Mouse (Mus musculus) stomach, embryonic 14.5 days (tissue): ENCODE results near the gene Ube2e1. TPM values are rescaled to one million over a fixed set of nuclear protein-coding genes. Genes with fewer than 3 reads are reported as not detected.
"Not testable (repeated sequence)": the region's sequence is repeated elsewhere in the genome, so short reads cannot be mapped to it uniquely, and the experiment has no call there.

Source experiments
- ATAC-seq: fragments of 200-750 bp; cut with Nextera tagmentation; 2 replicates; pipeline ENCODE4 v1.8.0; 2017; ENCODE audit warnings: low read depth, moderate TSS enrichment; ENCODE audit not compliant: insufficient number of reproducible peaks, insufficient read depth, low FRiP score
- H3K27ac ChIP-seq: fragments of 300-500 bp; sonication (generic); 2 replicates; pipeline ENCODE4 v1.5.1; 2014; ENCODE audit warnings: mild to moderate bottlenecking, low read length, moderate library complexity, mixed read lengths
- H3K27me3 ChIP-seq: fragments of 300-500 bp; sonication (generic); 2 replicates; pipeline ENCODE4 v1.6.1; 2014; ENCODE audit warnings: low read length, control low read depth, mixed read lengths; ENCODE audit not compliant: control insufficient read depth, insufficient read depth
- H3K36me3 ChIP-seq: fragments of 300-500 bp; sonication (generic); 2 replicates; pipeline ENCODE4 v1.6.1; 2014; ENCODE audit warnings: mild to moderate bottlenecking, control low read depth, low read length, moderate library complexity, mixed read lengths; ENCODE audit not compliant: control insufficient read depth, insufficient read depth
- H3K4me1 ChIP-seq: fragments of 300-500 bp; sonication (generic); 2 replicates; pipeline ENCODE4 v1.6.1; 2014; ENCODE audit warnings: low read length, control low read depth, mixed read lengths; ENCODE audit not compliant: control insufficient read depth, insufficient read depth
- H3K4me2 ChIP-seq: fragments of 300-500 bp; sonication (generic); replicated peaks from 2 replicates; pipeline ENCODE4 v1.6.1; 2014; ENCODE audit warnings: low read depth, low read length, control low read depth
- H3K4me3 ChIP-seq: fragments of 300-500 bp; sonication (generic); 2 replicates; pipeline ENCODE4 v1.5.1; 2014; ENCODE audit warnings: low read depth, low read length, control low read depth
- H3K9ac ChIP-seq: fragments of 300-500 bp; sonication (generic); replicated peaks from 2 replicates; pipeline ENCODE4 v1.6.1; 2014; ENCODE audit warnings: low read depth, mild to moderate bottlenecking, control low read depth, low read length, moderate library complexity, mixed read lengths
- H3K9me3 ChIP-seq: fragments of 300-500 bp; sonication (generic); 2 replicates; pipeline ENCODE4 v1.6.1; 2016; ENCODE audit warnings: low read depth, low read length, control low read depth; ENCODE audit not compliant: control insufficient read depth
- WGBS: fragments of 180-500 bp; shearing (Covaris S2); extraction: QIAGEN DNeasy Blood & Tissue Kit; methylation state at CpG from one replicate; pipeline ENCODE4 v1.1.7; 2014; 5-methylcytosine and 5-hydroxymethylcytosine counted together
- polyA plus RNA-seq: library from polyadenylated mRNA; unstranded; fragments of >200 nt; fragmentation: Nextera tagmentation; extraction: Ambion mirVana; gene quantifications from 2 replicates; pipeline ENCODE4 v1.2.1, GENCODE M21; 2014

Gene Ube2e1
- polyA plus RNA-seq, 1 experiment from 2014 or later = 54.3 TPM

GRCm38 (mm10) chr14:18242638-18243130 is 89.0 kb downstream of the Ube2e1 start:
- H3K27me3 ChIP-seq = no peaks in the 10 kb centered on the region
- no peaks in the 10 kb centered on the region for H3K9me3 ChIP-seq

DNA sequence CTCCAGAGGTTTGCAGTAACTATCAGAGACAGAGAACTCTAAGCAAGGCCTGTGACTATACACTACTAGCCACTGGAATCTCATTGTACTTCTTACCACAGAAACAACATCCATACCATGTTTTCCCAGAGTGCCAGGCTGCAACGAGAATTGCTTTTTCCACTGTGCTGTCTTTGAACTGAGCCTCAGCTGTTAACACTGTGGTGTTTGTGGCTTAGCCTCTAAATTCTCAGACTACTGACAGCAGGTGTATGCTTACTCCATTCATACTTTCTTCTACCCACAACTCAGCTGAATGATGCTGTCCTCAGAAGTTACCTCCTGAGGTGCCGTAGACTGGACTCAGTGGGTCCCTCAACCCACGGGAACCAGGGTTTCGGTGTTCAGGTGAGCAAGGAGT is 89.9 kb downstream of the Ube2e1 start:
- Histone ChIP-seq H3K4me1 (no peaks in the 10 kb centered on the region), H3K27me3 (no peaks in the 10 kb centered on the region), H3K9me3 (no peaks in the 10 kb centered on the region), H3K36me3 (no peaks in the 10 kb centered on the region), H3K9ac (no peak overlapping the region), H3K4me3 (no peak overlapping the region), H3K27ac (no peak overlapping the region), H3K4me2 (no peak overlapping the region)
- ATAC-seq = no peak
- 90% methylated on average over 4 of the region's 4 CpGs for WGBS

More at GRCm38 (mm10) chr14:18242638-18243130, 89.0 kb downstream of the Ube2e1 start:
- no peak overlapping the region for H3K27ac ChIP-seq
- no peak for ATAC-seq
- WGBS = 80% methylated on average over 21 of the region's 21 CpGs
- no peak overlapping the region for H3K9ac ChIP-seq
- H3K4me2 ChIP-seq = no peak overlapping the region
- no peaks in the 10 kb centered on the region for H3K4me1 ChIP-seq
- H3K4me3 ChIP-seq = no peak overlapping the region
- no peaks in the 10 kb centered on the region for H3K36me3 ChIP-seq

- H3K4me3 ChIP-seq = no peak overlapping the region
- H3K9me3 ChIP-seq = no peaks in the 10 kb centered on the region
- no peaks in the 10 kb centered on the region for H3K27me3 ChIP-seq
- no peak overlapping the region for H3K27ac ChIP-seq
- no peak overlapping the region for H3K4me2 ChIP-seq
- H3K9ac ChIP-seq = no peak overlapping the region
- no peaks in the 10 kb centered on the region for H3K4me1 ChIP-seq
- no peaks in the 10 kb centered on the region for H3K36me3 ChIP-seq
- 61% methylated on average over 7 of the region's 7 CpGs for WGBS
- no peak for ATAC-seq
Measured at GRCm38 (mm10) chr14:18240132-18240531, 91.5 kb downstream of the Ube2e1 start.

GRCm38 (mm10) chr14:18238750-18239731 is 92.6 kb downstream of the Ube2e1 start, which contains the start of gene Nr1d2:
Nr1d2 (minus strand) TSS chr14:18239127.
- H3K9ac ChIP-seq = peak within 1 kb of the TSS; percentile 55
- H3K4me2 ChIP-seq = peak within 1 kb of the TSS; percentile 69
- ATAC-seq = peak; percentile 93
- H3K9me3 ChIP-seq = no peaks in the 10 kb centered on the region
- under 1% methylated on average over 61 of the region's 66 CpGs for WGBS
- H3K4me3 ChIP-seq = peak within 1 kb of the TSS; percentile 77
- H3K27ac ChIP-seq = peak within 1 kb of the TSS; percentile 82
- no peaks in the 10 kb centered on the region for H3K36me3 ChIP-seq
- no peaks in the 10 kb centered on the region for H3K4me1 ChIP-seq
- H3K27me3 ChIP-seq = no peaks in the 10 kb centered on the region

DNA sequence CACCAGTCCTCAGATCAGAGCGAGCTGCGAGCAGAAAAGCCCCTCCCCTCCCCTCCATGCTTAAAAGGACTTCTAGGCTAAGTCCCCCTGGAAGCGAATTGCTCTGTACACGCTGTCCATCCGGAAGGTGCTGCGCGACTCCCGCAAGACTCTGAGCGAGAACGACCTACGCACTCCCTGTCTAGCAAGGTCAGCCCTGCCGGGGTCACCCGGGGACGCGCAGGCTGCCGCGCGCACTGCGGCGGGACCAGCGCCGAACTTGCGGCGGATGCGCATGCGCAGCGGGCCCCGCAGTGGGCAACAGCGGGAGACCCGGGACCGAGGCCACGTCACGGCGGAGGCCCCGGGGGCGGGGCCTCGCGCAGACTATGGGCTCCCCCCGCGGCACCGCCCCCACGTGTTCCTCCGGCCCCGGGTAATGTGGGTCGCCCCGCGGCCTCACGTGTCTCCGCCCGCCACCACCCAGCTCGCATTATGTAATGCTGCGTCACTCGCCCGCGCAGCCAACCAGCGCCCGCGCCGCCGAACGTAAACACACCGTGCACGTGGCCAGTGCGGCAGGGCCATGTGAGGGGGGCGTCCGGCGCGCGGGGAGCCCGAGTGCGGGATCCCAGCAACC is 93.4 kb downstream of the Ube2e1 start:
- ATAC-seq = peak; percentile 90
- Histone ChIP-seq H3K36me3 (no peaks in the 10 kb centered on the region), H3K27ac (peak overlapping the region; percentile 82), H3K9me3 (no peaks in the 10 kb centered on the region), H3K4me3 (peak overlapping the region; percentile 77), H3K27me3 (no peaks in the 10 kb centered on the region), H3K4me1 (no peaks in the 10 kb centered on the region), H3K4me2 (peak overlapping the region; percentile 69), H3K9ac (peak overlapping the region; percentile 55)
- whole genome bisulfite sequencing = under 1% methylated on average over 71 of the region's 71 CpGs

DNA sequence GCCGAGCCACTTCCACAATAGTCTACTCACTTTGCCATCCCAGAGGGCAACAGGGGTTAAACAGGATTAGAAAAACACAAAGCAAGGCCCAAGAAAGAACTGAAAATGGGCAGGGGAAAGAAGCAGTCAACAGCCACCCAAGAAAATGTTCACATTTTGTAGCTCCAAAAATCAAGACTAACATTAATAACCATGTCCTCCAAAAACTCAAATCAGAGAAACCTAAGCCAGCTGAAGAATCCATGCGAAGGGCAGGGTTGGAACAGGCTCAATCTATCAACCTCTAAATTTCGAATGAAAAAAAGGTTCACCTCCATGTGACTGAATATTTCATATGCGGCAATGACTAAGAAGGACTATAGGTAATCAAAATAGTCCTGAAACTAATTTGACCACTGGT is 94.3 kb downstream of the Ube2e1 start:
- WGBS = 64% methylated on average over 4 of the region's 4 CpGs
- Histone ChIP-seq H3K9ac (no peak overlapping the region), H3K4me3 (no peak overlapping the region; the same call in 1 of the 2 replicates), H3K4me2 (peak overlapping the region; percentile 69), H3K27me3 (no peaks in the 10 kb centered on the region), H3K4me1 (no peaks in the 10 kb centered on the region), H3K27ac (peak overlapping the region; percentile 82), H3K36me3 (no peaks in the 10 kb centered on the region), H3K9me3 (no peaks in the 10 kb centered on the region)
- ATAC-seq = no peak

- not testable (repeated sequence) for H3K4me2 ChIP-seq, H3K27me3 ChIP-seq, H3K9ac ChIP-seq, H3K27ac ChIP-seq, ATAC-seq, H3K4me1 ChIP-seq, H3K9me3 ChIP-seq, H3K36me3 ChIP-seq, H3K4me3 ChIP-seq
- 62% methylated on average over 2 of the region's 2 CpGs for WGBS
Measured at GRCm38 (mm10) chr14:18236496-18237235, 95.0 kb downstream of the Ube2e1 start.
